8 mouse cellular contexts compared by ENCODE assay signal in genomic region chr8:95807331-95807843, GRCm38 (mm10). TPM values are rescaled to one million over a fixed set of nuclear protein-coding genes. Genes with fewer than 3 reads are reported as not detected.
DNase-seq lines count a peak whose midpoint lies in the region; ATAC-seq and TF ChIP-seq lines count a peak whose summit lies in the region.

Cnot1 (minus strand) TSS chr8:95807464.

- TF ChIP-seq EP300 in ES-Bruce4 (IDR thresholded peaks at IDR 0.05; ENCODE audit: insufficient read depth, low read depth, low read length) = no peak
- TF ChIP-seq EP300 in liver, postnatal 0 days (IDR thresholded peaks at IDR 0.05; ENCODE audit: low read depth) = peak; percentile 90

- peak; percentile 98 for DNase-seq in heart, postnatal 10 days
- peak; percentile 80 for DNase-seq in large intestine, adult 2 months (ENCODE audit: low read depth, low spot score)
- DNase-seq in liver, postnatal 0 days = peak; percentile 96
- DNase-seq in testis, postnatal 10 days (ENCODE audit: low spot score) = peak; percentile 93

- peak within 1 kb of the TSS; percentile 87 for H3K4me2 ChIP-seq in forebrain, embryonic 13.5 days
- peak within 1 kb of the TSS; percentile 71 for H3K4me2 ChIP-seq in liver, postnatal 0 days (ENCODE audit: low read depth, low read length)
- peak within 1 kb of the TSS; percentile 90 for H3K4me2 ChIP-seq in neural tube, embryonic 14.5 days (ENCODE audit: low read depth, low read length)

- peak within 1 kb of the TSS; percentile 99 for H3K9ac ChIP-seq in ES-Bruce4 (ENCODE audit: low read depth, poor library complexity, severe bottlenecking)
- H3K9ac ChIP-seq in forebrain, embryonic 13.5 days = peak within 1 kb of the TSS; percentile 96
- H3K9ac ChIP-seq in liver, postnatal 0 days (replicated peaks) = peak within 1 kb of the TSS; percentile 99
- H3K9ac ChIP-seq in neural tube, embryonic 14.5 days (replicated peaks; ENCODE audit: low read depth, low read length) = peak within 1 kb of the TSS; percentile 92

- no peak for TF ChIP-seq POLR2A in ES-Bruce4 (IDR thresholded peaks at IDR 0.05; ENCODE audit: insufficient read depth, low read length)

- H3K4me1 ChIP-seq in ES-Bruce4 (ENCODE audit: control insufficient read depth, insufficient read depth, low read length) = no peaks in the 10 kb centered on the region
- peaks cover 22% of the 10 kb centered on the region for H3K4me1 ChIP-seq in forebrain, embryonic 13.5 days
- H3K4me1 ChIP-seq in liver, postnatal 0 days (ENCODE audit: insufficient read depth) = peaks cover 28% of the 10 kb centered on the region
- peaks cover 16% of the 10 kb centered on the region for H3K4me1 ChIP-seq in neural tube, embryonic 14.5 days (ENCODE audit: control insufficient read depth, insufficient read depth, low read length)

- H3K27me3 ChIP-seq in ES-Bruce4 (ENCODE audit: control insufficient read depth, insufficient read depth, low read length, poor library complexity, severe bottlenecking) = no peaks in the 10 kb centered on the region
- H3K27me3 ChIP-seq in forebrain, embryonic 13.5 days = no peaks in the 10 kb centered on the region
- no peaks in the 10 kb centered on the region for H3K27me3 ChIP-seq in liver, postnatal 0 days (ENCODE audit: insufficient read depth, low read length)
- no peaks in the 10 kb centered on the region for H3K27me3 ChIP-seq in neural tube, embryonic 14.5 days (ENCODE audit: control insufficient read depth, insufficient read depth, low read length)

- H3K9me3 ChIP-seq in ES-Bruce4 (replicated peaks; ENCODE audit: control insufficient read depth, insufficient read depth, low read length, poor library complexity, severe bottlenecking) = no peaks in the 10 kb centered on the region
- no peaks in the 10 kb centered on the region for H3K9me3 ChIP-seq in forebrain, embryonic 13.5 days (replicated peaks)
- no peaks in the 10 kb centered on the region for H3K9me3 ChIP-seq in liver, postnatal 0 days (ENCODE audit: low read length)
- H3K9me3 ChIP-seq in neural tube, embryonic 14.5 days (ENCODE audit: control insufficient read depth, low read length) = no peaks in the 10 kb centered on the region

- ATAC-seq in cerebellum, adult (ENCODE audit: insufficient number of reproducible peaks, low FRiP score, low TSS enrichment) = peak; percentile 94
- ATAC-seq in forebrain, embryonic 13.5 days = peak; percentile 97
- peak; percentile 91 for ATAC-seq in liver, postnatal 0 days
- peak; percentile 97 for ATAC-seq in neural tube, embryonic 14.5 days (ENCODE audit: low read depth)

- H3K4me3 ChIP-seq in ES-Bruce4 (ENCODE audit: low read depth, low read length) = peak within 1 kb of the TSS; percentile 99
- H3K4me3 ChIP-seq in forebrain, embryonic 13.5 days = peak within 1 kb of the TSS; percentile 98
- peak within 1 kb of the TSS; percentile 100 for H3K4me3 ChIP-seq in liver, postnatal 0 days (ENCODE audit: low read depth, low read length)
- H3K4me3 ChIP-seq in neural tube, embryonic 14.5 days (ENCODE audit: low read depth, low read length) = peak within 1 kb of the TSS; percentile 97

- H3K27ac ChIP-seq in ES-Bruce4 (ENCODE audit: insufficient read depth, low read length) = peak within 1 kb of the TSS; percentile 90
- H3K27ac ChIP-seq in forebrain, embryonic 13.5 days = peak within 1 kb of the TSS; percentile 86
- H3K27ac ChIP-seq in liver, postnatal 0 days (ENCODE audit: low read depth) = peak within 1 kb of the TSS; percentile 96
- peak within 1 kb of the TSS; percentile 95 for H3K27ac ChIP-seq in neural tube, embryonic 14.5 days (ENCODE audit: low read depth, low read length)

- peaks cover 19% of the 10 kb centered on the region for H3K36me3 ChIP-seq in ES-Bruce4 (ENCODE audit: control insufficient read depth, insufficient read depth, low read length, poor library complexity, severe bottlenecking)
- H3K36me3 ChIP-seq in forebrain, embryonic 13.5 days (ENCODE audit: poor library complexity, severe bottlenecking) = peaks cover under 1% of the 10 kb centered on the region
- H3K36me3 ChIP-seq in liver, postnatal 0 days (replicated peaks; ENCODE audit: insufficient read depth, low read length) = 0 out of 2 replicates have a peak, but pooled peaks cover 3% of the 10 kb centered on the region
- no peaks in the 10 kb centered on the region for H3K36me3 ChIP-seq in neural tube, embryonic 14.5 days (ENCODE audit: control insufficient read depth, insufficient read depth, low read length)

- TF ChIP-seq CTCF in ES-Bruce4 (IDR thresholded peaks at IDR 0.05; ENCODE audit: low read depth, low read length) = no peak
- TF ChIP-seq CTCF in liver, postnatal 0 days (IDR thresholded peaks at IDR 0.05; ENCODE audit: low read depth) = no peak

- intact Hi-C loops in heart, postnatal 10 days (cut with DNase I) = no loop called here

- under 1% methylated on average over 44 of the region's 44 CpGs for WGBS in forebrain, embryonic 13.5 days
- WGBS in large intestine, adult 2 months = under 1% methylated on average over 44 of the region's 44 CpGs
- WGBS in liver, postnatal 0 days (ENCODE audit: insufficient replicate concordance) = under 1% methylated on average over 44 of the region's 44 CpGs
- WGBS in neural tube, embryonic 14.5 days = under 1% methylated on average over 44 of the region's 44 CpGs

RNA-seq across cellular contexts. Expression of gene Cnot1, which starts in this region (rescaled TPM):
- polyA plus RNA-seq in ES-Bruce4 (2011; ENCODE audit: insufficient read depth, insufficient read length, low read depth, missing spikeins) = 465 and 478 TPM in 2 replicates
- 50.3 and 60.8 TPM in 2 replicates for polyA plus RNA-seq in forebrain, embryonic 13.5 days (2015; fragmentation: Nextera tagmentation; extraction: Ambion mirVana)
- total RNA-seq in heart, postnatal 10 days (2021) = 100 to 1,000 TPM; 156 to 158 TPM
- polyA plus RNA-seq in large intestine, adult 2 months (2012; rRNA removed) = 74.6 and 112 TPM in 2 replicates
- polyA plus RNA-seq in liver, postnatal 0 days (2015; fragmentation: Nextera tagmentation; extraction: Ambion mirVana) = 11.6 and 16.0 TPM in 2 replicates
- polyA plus RNA-seq in neural tube, embryonic 14.5 days (2014; fragmentation: Nextera tagmentation; extraction: Ambion mirVana) = 62.8 and 76.8 TPM in 2 replicates

Comparison
In these comparisons a context has a peak if more than half of its experiments do, and no peak if none do; other contexts are left out.
1. Peak in every context shown above with its lines: DNase-seq, ATAC-seq, H3K4me3 ChIP-seq and H3K27ac ChIP-seq.